Mouse (Mus musculus) heart, postnatal 14 days (tissue): ENCODE results near the gene Ero1l. TPM values are rescaled to one million over a fixed set of nuclear protein-coding genes. Genes with fewer than 3 reads are reported as not detected.

ENCODE experiments used
- DNase-seq, 2 experiments: peaks; one replicate each; pipeline ENCODE4 v3.0.0; 2021 to 2022
- intact Hi-C: fragments of 180-260 bp; cut with DNase I; formaldehyde crosslinking; loops from one replicate; pipeline ENCODE4 v1.15.1; 2025
- long read RNA-seq, 2 experiments: library from polyadenylated mRNA; stranded (forward); transcript quantifications; one replicate each; pipeline ENCODE4 v2.0.0; 2021
- total RNA-seq, 2 experiments: library from RNA; stranded (reverse); gene quantifications; 2 replicates each; pipeline ENCODE4 v1.2.3; 2021

The Ero1l gene
- total RNA-seq: 10 to 100 TPM; 23.2 to 24.7 TPM
- long read RNA-seq, experiment 1, partial matches to known transcripts: 0 of 2 reads
- long read RNA-seq, experiment 1, other reads (novel, unspliced or antisense): 2 of 2 reads
- long read RNA-seq, experiment 2: 0 reads

GRCm38 (mm10) chr14:45318426-45319236 lies at the start of gene Ero1l:
Gene Ero1l (minus strand): TSS chr14:45318771.
- intact Hi-C loops: loop anchor here (5.0 kb wide), 1 partner anchor 224 kb away; no protein-coding TSS in a partner anchor

GRCm38 (mm10) chr14:45365196-45365587 lies 46.6 kb upstream of the Ero1l start:
- no peak for DNase-seq
- intact Hi-C loops: no loop called here

More at GRCm38 (mm10) chr14:45318426-45319236, at the start of gene Ero1l:
- DNase-seq: peak; percentile 87 to 90

GRCm38 (mm10) chr14:45364211-45365195 lies 45.9 kb upstream of the Ero1l start:
- DNase-seq: peak; percentile 45 to 76
- intact Hi-C loops: no loop called here

- intact Hi-C loops: no loop called here
- DNase-seq: peak; percentile 98 to 99
Observed at GRCm38 (mm10) chr14:45350931-45351859, 32.6 kb upstream of the Ero1l start, which contains the start of gene Styx. Gene Styx (plus strand): TSS chr14:45351093.

- DNase-seq: peak; percentile 94
- intact Hi-C loops: no loop called here
Observed at GRCm38 (mm10) chr14:45329589-45330181, 11.1 kb upstream of the Ero1l start, which contains the start of gene Psmc6. Gene Psmc6 (plus strand): TSS chr14:45329788.

GRCm38 (mm10) chr14:45329018-45329588 lies 10.5 kb upstream of the Ero1l start:
- intact Hi-C loops: no loop called here
- DNase-seq: no peak

- no peak for DNase-seq
- intact Hi-C loops: no loop called here
Observed at GRCm38 (mm10) chr14:45328072-45328713, 9.6 kb upstream of the Ero1l start.

- intact Hi-C loops: no loop called here
- DNase-seq: no peak
Observed at GRCm38 (mm10) chr14:45325471-45325870, 6.9 kb upstream of the Ero1l start.

- intact Hi-C loops: no loop called here
- no peak for DNase-seq
Observed at GRCm38 (mm10) chr14:45323320-45323719, 4.7 kb upstream of the Ero1l start.

GRCm38 (mm10) chr14:45322450-45322849 lies 3.9 kb upstream of the Ero1l start:
- no peak for DNase-seq
- intact Hi-C loops: no loop called here

- DNase-seq: no peak
- intact Hi-C loops: no loop called here
Observed at GRCm38 (mm10) chr14:45321622-45322021, 3.1 kb upstream of the Ero1l start.

- no peak for DNase-seq
- intact Hi-C loops: no loop called here
Observed at GRCm38 (mm10) chr14:45321067-45321466, 2.5 kb upstream of the Ero1l start.

- intact Hi-C loops: no loop called here
- no peak for DNase-seq
Observed at GRCm38 (mm10) chr14:45320111-45320510, 1.5 kb upstream of the Ero1l start.

- intact Hi-C loops: loop anchor here (5.0 kb wide), 1 partner anchor 223 kb away; no protein-coding TSS in a partner anchor
- no peak for DNase-seq
Observed at GRCm38 (mm10) chr14:45319237-45319610, 653 bp upstream of the Ero1l start.

- intact Hi-C loops: loop anchor here (5.0 kb wide), 1 partner anchor 224 kb away; no protein-coding TSS in a partner anchor
- DNase-seq: peak in 1 of 2 experiments; percentile 8
Observed at GRCm38 (mm10) chr14:45317921-45318411, 605 bp downstream of the Ero1l start.

- DNase-seq: no peak
- intact Hi-C loops: loop anchor here (5.0 kb wide), 1 partner anchor 225 kb away; no protein-coding TSS in a partner anchor
Observed at GRCm38 (mm10) chr14:45316927-45317326, 1.6 kb downstream of the Ero1l start.

GRCm38 (mm10) chr14:45310101-45310500 lies 8.5 kb downstream of the Ero1l start:
- intact Hi-C loops: no loop called here
- DNase-seq: no peak

GRCm38 (mm10) chr14:45309646-45310045 lies 8.9 kb downstream of the Ero1l start:
- DNase-seq: peak; percentile 37 to 38
- intact Hi-C loops: no loop called here
